Mouse (Mus musculus) ovary, postnatal 10 days (tissue): ENCODE results near the gene Cyp27a1.

Experiments
- DNase-seq: peaks from one replicate; pipeline ENCODE4 v3.0.0; 2022; ENCODE audit warnings: low spot score

Gene Cyp27a1

DNA sequence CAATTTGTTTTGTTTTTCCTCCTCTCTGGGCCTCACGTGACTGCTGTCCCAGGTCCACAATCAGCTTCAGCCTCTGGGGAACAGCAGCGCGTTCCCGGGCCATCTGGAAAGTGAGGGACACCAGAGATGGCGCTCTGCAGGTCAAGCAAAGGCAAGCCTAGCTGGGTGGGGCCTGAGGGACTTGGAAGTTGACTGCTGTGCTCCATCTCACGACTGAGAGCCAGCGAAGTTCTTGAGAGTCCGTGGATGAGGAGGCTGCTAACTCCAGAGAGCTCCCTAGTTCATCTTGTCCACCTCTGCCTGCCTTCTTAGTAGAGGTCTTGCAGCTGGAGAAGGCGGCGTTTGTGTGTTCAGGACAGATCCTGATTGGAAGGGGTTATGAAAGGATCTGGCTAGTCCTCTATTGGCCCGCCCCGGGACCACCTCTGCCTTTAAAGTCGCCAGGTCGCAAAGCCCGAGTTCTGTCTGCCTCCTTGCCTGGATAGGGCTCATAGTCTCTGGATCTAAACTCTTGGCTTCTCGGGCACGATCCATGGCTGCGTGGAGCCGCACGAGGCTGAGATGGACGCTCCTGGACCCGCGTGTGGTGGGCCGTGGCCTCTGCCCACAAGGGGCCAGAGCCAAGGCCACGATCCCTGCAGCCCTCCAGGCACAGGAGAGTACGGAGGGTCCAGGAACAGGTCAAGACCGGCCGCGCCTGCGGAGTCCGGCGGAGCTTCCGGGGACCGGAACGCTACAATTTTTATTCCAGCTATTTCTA is at the start of gene Cyp27a1:
TSS of gene Cyp27a1 (plus strand) at position 476 of the 760 bp plus-strand sequence.
- peak; percentile 40 for DNase-seq

DNA sequence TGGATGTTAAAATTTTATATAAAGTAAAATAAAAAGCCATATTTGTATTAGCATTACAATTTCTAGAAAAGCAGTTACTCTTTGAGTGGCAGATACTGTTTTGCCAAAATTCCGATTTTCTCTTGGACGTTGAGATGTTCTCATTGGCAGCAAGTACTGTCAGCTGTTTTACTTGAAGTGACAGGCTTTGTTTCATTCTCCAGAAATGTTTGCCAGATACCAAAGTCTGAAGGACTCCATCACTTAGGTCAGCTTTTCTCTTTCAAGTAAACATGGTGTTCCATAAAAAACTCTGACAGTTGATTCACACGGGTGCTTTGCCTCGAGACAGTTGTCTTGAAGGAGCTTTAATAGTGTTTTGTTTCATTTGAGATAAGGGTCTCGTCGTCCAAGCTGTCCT is 48.2 kb upstream of the Cyp27a1 start:
- no peak for DNase-seq

DNA sequence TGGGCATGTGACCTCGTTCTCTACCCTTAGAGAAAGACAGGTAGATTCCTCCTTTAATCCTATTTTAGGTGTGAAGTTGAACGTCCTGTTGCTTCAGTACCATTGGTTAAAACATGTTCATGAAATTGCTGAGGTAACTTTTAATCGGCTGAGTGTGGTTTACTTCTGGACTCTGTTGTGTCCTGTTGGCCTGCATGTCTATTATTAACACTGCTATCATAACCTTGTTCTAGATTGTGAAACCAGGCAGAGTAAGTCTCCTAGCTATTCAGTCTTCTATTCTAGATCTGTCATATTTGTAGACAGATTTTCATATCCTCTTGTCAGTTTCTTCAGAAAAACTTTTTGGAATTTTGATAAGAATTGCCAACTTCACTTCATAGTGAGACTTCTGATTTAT is 45.0 kb upstream of the Cyp27a1 start:
- DNase-seq: no peak

DNA sequence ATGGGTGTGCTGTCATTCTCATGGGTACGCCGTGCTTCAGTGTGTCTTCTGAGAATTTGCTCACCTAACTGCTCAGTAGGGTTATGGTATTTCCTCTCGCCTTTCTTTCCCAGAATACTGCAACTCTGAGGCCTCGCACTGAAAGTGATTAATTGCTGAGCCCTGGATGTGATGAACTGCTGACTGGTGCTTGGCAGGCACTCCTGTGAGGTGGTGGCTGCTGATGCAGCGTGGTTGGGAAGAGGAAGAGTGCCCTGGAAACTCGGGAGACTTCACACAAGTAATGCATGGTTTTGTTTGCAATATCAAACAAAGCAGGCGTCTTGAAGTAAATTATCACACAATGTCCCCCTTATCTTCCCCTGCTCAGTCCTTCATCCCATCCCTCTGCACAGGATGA is 40.6 kb upstream of the Cyp27a1 start:
- DNase-seq: no peak

DNA sequence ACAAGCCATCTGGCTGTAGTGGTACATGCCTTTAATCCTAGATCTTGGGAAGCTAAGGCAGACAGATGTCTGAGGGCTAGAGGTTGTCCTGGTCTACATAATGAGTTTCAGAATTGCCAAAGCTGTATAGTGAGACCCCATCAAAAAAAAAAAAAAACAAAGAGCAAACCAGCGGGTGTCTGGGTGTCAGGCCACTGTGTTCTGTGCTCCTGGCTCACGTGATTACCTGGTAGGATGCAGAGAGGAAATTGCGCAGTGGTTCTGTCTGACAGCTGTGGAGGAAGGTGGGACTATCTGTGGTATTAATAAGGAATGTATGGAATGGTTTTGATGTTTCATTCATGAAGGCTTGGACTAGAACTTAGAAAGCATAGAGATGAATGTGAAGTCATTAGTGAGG is 36.5 kb upstream of the Cyp27a1 start:
- no peak for DNase-seq

DNA sequence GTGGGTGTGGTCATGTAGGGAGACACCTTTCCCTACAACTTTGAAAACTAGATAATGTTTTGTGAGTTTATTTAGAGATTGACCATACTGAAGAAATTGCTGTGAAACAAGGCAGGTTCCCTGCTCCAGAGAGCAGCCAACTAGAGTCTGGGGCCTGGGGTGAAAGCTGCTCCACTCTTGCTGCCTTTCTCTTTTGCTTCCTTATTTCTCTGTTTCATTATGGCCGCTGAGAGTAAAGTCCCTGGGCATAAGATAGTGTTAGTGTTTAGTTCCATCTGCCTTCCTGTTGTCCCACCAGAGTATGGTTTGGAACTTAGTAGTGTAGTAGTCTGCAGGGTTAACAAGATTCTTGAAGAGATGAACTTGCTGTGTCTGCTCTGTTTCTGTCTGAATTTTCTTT is 35.5 kb upstream of the Cyp27a1 start:
- DNase-seq: no peak

DNA sequence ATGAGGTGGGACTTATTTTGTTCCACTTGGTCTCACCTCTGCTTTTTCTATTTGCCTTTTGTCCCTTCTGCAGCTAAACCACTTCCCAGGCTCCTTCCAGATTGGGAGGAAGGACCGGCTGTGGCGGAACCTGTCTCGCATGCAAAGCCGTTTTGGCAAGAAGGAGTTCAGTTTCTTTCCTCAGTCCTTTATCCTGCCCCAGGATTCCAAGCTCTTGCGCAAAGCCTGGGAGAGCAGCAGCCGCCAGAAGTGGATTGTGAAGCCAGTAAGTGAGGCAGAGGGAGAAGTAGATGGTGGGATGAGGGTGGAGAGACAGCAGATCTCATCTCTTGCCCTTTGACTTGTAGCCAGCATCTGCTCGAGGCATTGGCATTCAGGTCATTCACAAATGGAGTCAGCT is 26.2 kb upstream of the Cyp27a1 start:
- DNase-seq: no peak

DNA sequence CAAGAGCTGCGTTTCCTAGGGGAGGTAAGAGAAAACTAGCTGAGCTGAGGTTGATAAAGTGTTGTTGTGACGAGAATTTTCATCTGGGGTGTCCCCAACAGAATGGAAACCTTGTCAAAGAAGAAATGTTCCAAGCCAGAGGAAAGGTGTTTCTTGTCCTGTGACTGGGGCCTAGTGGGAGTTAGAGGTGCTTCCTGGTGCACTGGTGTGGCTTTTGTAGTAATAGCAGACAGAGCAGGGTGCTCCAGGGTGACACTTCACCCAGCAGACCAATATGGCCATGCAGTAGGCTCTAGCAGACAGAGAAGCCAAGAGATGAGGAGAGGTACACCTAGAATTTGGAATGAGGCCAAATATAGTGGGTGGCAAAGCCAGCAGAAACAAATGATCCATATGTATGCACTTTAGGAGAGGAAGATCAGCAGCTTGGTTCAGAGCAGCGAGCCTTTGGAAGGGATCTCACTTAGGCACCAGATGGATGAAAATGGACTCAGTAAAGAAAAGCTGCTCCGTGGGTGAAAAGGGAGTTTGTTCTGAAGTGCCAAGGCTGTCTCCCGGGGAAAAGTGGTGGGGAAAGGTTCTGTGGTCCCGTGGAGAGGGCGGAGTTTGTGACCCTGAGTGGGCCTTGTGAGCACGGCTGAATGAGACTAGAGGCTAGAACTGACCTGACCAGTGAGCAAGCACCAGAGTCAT is 19.3 kb upstream of the Cyp27a1 start:
- no peak for DNase-seq

DNA sequence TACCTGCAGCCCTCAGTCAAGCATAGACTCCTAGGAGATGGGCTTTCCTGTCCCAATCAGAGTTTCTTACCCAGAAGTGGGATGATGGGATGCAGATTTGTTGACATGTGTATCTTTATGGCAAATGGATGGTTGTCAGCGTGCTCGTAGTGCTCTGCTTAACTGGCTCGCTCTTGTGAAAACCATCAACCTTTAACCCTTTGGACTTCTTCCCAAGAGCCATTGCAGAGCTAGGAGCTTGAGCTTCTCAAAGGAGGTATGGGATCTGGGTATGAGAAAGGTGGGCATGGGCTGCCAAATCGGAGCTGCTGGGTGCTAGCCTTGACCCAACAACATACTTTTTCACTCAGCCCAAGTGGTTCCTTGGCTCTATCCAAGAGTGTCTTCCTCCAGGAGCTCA is 17.5 kb upstream of the Cyp27a1 start:
- DNase-seq: no peak

DNA sequence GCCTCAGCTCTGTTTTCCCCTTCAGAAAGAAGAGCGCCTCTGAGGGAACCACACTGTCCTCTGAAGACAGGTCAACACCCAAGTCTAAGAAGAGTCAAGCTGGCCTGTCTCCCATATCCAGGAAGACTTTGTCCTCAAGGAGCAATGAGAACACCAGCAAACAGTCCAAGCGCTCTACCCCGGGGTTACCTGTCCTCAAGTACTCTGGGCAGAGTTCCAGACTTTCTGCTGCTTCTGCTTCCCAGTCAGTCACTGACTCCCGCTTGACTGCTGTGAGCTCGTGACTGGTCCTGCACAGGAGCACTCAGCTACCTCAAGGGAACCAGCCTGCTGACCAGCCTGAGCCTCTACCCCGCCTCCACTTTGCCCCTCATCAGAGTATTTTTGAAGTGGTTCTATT is 16.0 kb upstream of the Cyp27a1 start:
- no peak for DNase-seq

DNA sequence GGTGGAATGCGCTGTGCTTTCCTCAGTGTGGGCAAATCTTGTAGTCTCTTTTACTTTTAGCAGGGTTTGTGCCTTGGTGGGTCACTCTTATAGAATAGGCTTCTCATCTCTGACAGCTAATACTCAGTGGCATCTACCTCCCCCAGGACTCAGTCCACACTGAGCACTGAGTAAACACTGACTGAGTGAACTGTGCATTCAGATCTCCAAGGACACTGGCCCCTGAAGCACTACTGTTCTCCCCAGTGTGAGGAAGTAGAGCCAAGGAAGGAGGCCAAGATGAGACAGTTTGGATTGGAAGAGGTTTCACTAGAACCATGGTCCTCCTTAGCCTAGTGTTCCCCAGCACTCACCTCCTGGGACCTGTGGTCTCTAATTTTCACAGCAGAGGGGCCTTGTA is 15.0 kb upstream of the Cyp27a1 start:
- no peak for DNase-seq

DNA sequence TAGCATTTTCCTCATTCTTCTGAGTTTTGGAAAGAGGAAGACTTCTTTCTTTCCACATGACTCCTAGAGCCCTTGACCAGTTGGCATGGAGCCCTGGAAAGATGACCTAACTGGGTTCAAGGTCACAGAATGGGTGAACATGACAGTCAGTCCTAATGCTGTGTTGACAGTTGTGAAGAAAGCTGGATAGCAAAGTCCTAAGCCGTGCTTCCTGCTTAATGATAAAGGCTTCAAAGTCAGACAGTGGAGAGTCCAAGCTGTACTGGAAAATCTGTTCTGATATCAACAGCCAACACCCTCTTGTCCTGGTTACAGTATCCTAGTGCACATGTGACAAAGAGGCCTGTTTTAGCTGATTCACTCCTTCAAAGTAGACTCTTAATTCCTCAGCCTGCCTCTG is 14.6 kb upstream of the Cyp27a1 start:
- DNase-seq: no peak

DNA sequence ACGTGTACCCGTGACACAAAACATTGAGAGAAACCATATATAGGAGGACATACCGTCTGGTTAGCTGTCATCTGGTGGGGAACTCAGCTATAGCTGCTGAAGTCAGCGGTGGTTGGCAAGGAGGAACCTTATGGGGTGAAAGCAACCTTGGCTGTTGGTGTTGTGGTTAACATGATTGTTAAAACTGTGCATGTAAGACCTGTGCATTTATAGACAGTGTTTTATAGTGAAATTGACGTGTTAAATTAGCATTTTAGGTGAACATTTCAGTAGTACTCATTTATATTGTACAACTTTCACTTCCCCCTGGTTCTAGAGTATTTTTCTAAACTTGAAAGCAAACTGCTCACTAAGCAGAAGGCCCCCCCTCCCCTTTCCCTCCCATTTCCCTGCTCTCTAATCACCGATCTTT is 11.2 kb upstream of the Cyp27a1 start:
- no peak for DNase-seq

DNA sequence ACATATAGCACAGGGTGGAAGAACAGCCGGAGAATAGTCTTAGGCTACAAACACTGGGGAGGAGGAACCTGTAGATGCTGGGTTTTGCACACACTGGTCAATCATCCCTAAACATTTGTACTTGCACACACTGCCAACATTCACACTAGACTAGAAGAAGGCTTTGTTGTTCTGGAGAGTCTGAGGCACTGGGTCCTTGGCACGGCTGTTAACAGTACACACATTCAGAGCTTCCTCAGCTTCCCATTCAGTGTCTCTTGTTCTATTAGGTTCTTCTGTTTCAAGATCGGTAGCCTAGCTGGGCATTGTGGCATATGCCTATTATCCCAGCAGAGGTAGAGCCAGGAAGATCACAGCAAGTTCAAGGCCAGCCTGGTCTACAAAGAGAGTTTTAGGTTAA is 9.2 kb upstream of the Cyp27a1 start:
- no peak for DNase-seq

DNA sequence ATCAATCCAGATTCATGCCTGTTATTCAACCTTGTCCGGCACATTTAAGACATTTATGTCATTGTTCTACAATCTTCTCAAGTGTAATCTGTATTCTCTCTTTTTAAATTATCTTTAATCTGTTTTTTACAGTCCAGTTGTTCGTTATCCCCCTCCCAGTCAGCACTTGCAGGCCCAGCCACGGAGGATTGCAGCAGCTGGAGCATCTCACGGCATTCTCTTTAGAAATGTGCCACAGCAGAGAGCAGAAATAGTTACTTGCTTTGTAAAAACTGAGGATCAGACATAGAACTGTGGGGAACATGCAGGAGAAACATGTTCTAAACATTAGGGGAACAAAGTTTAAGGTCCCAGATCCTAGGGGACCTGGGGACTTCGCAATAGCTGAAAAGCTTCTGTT is 8.4 kb upstream of the Cyp27a1 start:
- no peak for DNase-seq

DNA sequence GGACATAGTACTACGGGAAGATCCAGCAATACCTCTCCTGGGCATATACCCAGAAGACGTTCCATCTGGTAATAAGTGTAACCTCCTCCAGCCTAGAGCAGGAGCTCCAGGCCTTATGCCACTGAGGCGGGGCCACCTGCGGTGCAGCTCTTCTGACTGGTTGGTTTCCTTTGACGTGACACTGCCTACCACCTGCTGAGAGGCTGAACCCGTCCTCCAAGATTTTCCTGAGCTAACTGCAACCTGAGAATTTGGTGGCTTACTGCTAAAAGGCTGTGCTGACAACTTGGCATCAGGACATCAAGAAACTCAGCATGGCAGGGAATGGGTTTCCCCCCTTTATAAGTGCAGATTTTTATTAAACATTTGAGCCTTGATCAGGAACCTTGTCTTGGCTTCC is 3.8 kb upstream of the Cyp27a1 start:
- DNase-seq: no peak

DNA sequence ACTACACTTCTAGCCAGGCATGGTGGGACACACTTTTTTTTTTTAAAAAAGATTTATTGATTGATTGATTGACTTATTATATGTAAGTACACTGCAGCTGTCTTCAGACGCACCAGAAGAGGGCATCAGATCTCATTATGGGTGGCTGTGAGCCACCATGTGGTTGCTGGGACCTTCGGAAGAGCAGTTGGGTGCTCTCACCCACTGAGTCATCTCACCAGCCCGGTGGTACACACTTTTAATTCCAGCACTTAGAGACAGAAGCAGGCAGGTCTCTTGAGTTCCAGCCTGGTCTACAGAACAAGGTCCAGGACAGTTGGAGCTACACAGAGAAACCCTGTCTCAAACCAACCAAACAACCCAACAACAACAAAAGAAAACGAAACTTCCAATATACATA is 1.3 kb upstream of the Cyp27a1 start:
- DNase-seq: no peak

DNA sequence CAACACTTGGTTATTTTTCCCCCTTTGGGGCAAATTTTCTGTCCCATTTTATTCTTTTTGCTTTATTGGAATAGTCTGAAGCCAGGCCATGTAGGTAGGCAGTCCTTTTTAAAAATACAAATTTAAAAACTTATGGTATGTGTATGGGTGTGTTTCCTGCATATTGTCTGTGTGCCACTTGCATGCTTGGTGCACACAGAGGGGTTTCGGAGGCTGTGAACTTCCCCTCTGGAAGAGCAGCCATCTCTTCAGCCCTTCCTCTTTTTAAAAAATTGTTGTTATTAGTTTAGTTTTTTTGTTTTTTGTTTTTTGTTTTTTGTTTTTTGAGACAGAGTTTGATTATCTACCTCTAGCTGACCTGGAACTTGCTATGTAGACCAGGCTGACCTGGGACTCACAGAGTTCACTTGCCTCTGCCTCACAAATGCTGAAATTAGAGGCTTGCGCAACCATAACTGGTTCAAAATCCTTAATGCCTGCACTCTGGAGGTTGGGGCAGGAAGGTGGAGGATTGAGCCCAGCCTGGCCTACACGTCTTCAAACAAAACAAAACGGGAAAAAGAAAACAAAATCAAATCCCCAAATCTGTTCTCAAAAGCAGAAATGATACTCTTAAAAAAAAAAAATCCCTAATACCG is 794 bp upstream of the Cyp27a1 start:
- DNase-seq: no peak

DNA sequence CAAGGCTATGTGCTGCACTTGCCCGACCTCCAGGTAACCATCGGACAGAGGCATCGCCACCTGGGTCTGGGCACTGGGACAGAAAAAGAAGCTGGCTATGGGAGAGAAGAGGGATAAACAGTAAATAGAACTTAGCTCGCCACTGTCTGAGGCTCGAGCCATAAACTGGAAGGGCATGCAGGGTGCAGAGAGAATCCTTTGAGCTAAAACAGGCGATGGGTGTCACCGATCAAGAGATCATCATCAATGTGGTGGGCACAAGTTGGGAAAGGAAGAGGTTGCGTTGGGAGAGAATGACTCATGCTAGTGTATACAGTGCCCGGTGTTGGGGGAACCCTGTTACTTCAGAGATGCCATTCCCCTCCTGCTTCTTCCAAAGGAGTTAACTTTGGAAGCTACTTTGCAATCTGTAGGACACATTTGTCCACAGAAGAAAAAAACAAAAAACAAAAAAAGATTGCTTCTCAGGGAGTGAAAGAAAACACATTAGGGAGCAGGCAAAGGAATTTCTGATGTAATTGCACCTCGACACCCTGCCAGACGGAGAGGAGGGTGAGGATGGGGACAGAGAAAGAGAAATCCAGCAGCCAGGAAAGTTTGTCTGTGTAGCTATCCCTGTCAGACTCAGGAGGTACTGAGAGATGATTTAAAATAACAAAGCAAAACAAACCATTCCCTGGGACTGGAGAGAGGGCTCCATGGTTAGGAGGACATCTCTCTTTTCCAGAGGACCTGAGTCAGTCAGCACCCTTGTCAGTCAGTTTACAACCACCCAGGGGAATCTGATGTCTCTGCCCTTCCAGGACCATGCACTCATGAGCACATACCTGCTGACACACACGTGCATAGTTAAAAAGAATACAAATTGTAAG is 721 bp downstream of the Cyp27a1 start:
- no peak for DNase-seq

DNA sequence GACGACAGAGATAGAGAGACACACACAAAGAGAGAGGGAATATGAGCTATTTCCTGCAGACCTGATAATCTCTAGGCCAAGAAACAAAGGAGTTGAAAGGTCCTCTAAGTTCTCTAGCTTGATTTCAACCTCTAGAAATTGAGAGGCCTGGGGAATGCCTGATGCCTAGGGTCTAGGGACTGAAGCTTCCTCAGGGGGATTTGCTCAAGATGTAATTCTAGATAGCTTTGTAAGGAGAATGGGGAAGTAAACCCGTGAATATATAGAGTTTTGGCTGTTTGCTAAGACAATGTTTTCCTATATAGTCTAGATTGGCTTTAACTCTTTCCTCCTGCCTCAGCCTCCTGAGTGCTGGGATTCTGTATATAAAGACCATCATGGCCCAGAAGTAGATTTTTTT is 1.6 kb downstream of the Cyp27a1 start:
- no peak for DNase-seq

DNA sequence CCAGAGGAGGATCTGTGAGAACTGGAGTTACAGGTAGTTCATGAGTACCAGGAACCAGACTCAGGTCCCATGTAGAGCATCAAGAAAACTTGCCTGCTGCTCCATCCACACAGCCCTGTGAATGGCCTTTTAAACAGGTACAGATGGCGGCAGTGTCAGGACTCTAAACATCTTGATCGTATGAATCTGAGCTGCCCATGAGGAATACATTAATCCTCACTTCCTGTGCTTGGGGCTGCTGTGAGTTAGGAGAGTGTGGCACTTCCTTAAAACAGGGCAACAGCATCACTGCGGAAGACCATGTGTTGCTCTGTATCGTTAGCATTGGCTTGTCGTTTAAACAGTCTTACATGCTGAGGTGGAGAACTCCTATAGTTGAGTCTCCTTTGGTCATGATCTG is 2.1 kb downstream of the Cyp27a1 start:
- no peak for DNase-seq

DNA sequence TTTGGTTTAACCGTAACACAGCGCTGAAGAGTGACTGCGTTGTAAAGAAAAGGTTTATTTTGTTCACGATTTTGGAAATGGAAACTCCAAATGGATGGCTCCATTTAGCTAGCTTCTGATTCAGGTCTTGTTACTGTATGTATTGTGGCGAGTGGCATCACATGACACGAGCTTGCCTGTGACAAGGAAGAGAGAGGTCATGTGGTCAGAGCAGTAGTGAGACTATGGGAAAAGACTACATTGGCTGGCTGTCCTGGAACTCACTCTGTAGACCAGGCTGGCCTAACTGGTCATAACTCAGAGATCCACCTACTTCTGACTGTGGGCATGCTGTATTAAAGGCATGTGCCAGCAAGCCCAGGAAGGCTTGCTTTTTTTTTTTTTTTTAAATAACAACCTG is 2.5 kb downstream of the Cyp27a1 start:
- DNase-seq: no peak

DNA sequence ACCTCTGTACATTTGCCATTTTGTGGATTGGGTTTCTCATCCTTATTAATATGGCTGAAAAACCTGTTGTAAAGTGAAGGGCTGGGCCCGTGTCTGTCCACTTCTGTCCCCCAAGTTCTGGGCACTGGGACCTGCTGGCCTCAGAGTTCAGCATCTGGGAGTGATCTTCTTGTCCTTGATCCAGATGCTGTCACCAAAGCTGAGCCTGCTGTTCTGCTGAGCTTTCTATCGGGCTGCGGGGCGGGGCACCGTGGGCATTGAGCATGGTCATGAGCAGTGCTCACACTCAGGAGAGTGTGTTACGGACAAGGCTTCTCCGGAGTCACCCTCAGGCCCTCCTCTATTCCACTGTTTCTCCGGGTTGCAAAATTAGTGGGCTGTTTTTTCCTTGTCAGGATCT is 4.7 kb downstream of the Cyp27a1 start:
- no peak for DNase-seq
